Mouse (Mus musculus): ENCODE measurements around the gene Ift122.

DNA sequence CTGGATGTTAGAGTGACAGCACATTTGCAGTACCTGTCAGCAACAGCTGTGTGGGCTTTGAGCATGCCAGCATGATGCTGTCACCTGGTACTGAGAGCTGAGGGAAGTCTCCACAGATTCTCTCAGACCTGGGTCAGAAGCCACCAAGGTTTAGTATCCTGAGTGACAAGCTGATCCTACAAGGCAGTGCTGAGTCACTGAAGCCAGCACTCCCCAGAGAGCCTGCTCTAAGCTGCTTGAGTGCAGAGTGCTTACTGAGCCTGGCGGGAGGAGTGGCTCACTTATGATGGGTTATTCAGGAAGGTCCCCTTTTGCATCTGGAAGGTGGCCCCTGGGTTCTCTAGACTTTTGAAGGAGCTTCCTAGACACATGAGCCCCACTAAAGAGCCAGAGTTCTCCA, 53.2 kb downstream of the Ift122 start:
- TF ChIP-seq CTCF (conservative IDR thresholded peaks at IDR 0.05; ENCODE audit: low read length) (no peak), POU5F1 (IDR thresholded peaks at IDR 0.05; ENCODE audit: borderline replicate concordance, low read length) (no peak), NANOG (IDR thresholded peaks at IDR 0.05; ENCODE audit: borderline replicate concordance, low read length) (no peak)
